Mouse (Mus musculus): Measurements from ENCODE around the gene Ank2.

DNA sequence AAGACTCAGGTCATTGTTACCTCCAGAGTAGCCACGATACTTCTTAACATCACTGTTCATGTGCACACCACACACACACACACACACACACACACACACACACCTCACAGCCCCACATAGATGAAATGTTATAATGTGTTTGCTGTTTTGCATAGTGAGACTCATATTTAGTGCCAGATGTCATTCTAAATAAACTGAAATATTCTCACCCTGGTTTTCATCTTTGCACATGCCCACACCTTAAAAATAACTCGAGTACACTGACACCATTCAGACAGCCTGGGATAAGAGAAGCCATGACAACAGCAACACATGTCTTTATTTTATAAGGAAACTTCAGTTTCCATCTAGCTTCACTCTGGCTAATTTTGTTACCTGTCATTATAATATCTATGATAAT is 312.1 kb downstream of the Ank2 start:
- no peak for TF ChIP-seq CTCF (IDR thresholded peaks at IDR 0.05; ENCODE audit: low read depth, low read length)
- no peak for TF ChIP-seq POLR2A (IDR thresholded peaks at IDR 0.05; ENCODE audit: borderline replicate concordance, low read depth, low read length)
